Comparison of ENCODE assay signal across 8 mouse cellular contexts in genomic region chr10:80673690-80674089, GRCm38 (mm10). TPM values are rescaled to one million over a fixed set of nuclear protein-coding genes. Genes with fewer than 3 reads are reported as not detected.
A peak's percentile ranks its signal among the peaks of the same experiment; 100 is the strongest.
DNase-seq lines count a peak whose midpoint lies in the region; ATAC-seq and TF ChIP-seq lines count a peak whose summit lies in the region.

No protein-coding gene starts in this region.

- no peaks in the 10 kb centered on the region for H3K9me3 ChIP-seq in kidney, postnatal 0 days (replicated peaks; ENCODE audit: low read length)
- H3K9me3 ChIP-seq in embryonic facial prominence, embryonic 13.5 days: no peaks in the 10 kb centered on the region
- no peaks in the 10 kb centered on the region for H3K9me3 ChIP-seq in intestine, embryonic 14.5 days (ENCODE audit: control insufficient read depth, low read length)
- H3K9me3 ChIP-seq in midbrain, postnatal 0 days (ENCODE audit: low read length): no peaks in the 10 kb centered on the region

- peak overlapping the region; percentile 98; the same call in 1 of the 2 replicates for H3K4me3 ChIP-seq in kidney, postnatal 0 days (replicated peaks; ENCODE audit: low read depth, low read length)
- H3K4me3 ChIP-seq in embryonic facial prominence, embryonic 13.5 days: peak overlapping the region; percentile 71
- no peak overlapping the region for H3K4me3 ChIP-seq in intestine, embryonic 14.5 days (ENCODE audit: low read depth, low read length)
- H3K4me3 ChIP-seq in midbrain, postnatal 0 days (ENCODE audit: low read depth, low read length): no peak overlapping the region

- H3K4me2 ChIP-seq in kidney, postnatal 0 days (ENCODE audit: low read length): peak overlapping the region; percentile 90
- peak overlapping the region; percentile 91 for H3K4me2 ChIP-seq in embryonic facial prominence, embryonic 13.5 days
- peak overlapping the region; percentile 89; the same call in 1 of the 2 replicates for H3K4me2 ChIP-seq in intestine, embryonic 14.5 days (ENCODE audit: low read length)
- peak overlapping the region; percentile 88 for H3K4me2 ChIP-seq in midbrain, postnatal 0 days (ENCODE audit: low read depth, low read length, poor library complexity, severe bottlenecking)

- 80% methylated on average over 3 of the region's 3 CpGs for WGBS in kidney, postnatal 0 days
- WGBS in embryonic facial prominence, embryonic 13.5 days: 91% methylated on average over 3 of the region's 3 CpGs
- WGBS in intestine, embryonic 14.5 days: 76% methylated on average over 3 of the region's 3 CpGs
- WGBS in midbrain, postnatal 0 days: 94% methylated on average over 3 of the region's 3 CpGs

- peaks cover 48% of the 10 kb centered on the region for H3K4me1 ChIP-seq in kidney, postnatal 0 days (replicated peaks; ENCODE audit: insufficient read depth, low read length)
- peaks cover 52% of the 10 kb centered on the region for H3K4me1 ChIP-seq in embryonic facial prominence, embryonic 13.5 days
- H3K4me1 ChIP-seq in intestine, embryonic 14.5 days (replicated peaks; ENCODE audit: control insufficient read depth, insufficient read depth, low read length): peaks cover 39% of the 10 kb centered on the region
- H3K4me1 ChIP-seq in midbrain, postnatal 0 days (ENCODE audit: insufficient read depth, low read length): peaks cover 22% of the 10 kb centered on the region

- H3K27me3 ChIP-seq in kidney, postnatal 0 days (ENCODE audit: insufficient read depth, low read length): no peaks in the 10 kb centered on the region
- no peaks in the 10 kb centered on the region for H3K27me3 ChIP-seq in embryonic facial prominence, embryonic 13.5 days
- H3K27me3 ChIP-seq in intestine, embryonic 14.5 days (replicated peaks; ENCODE audit: control insufficient read depth, insufficient read depth, low read length): no peaks in the 10 kb centered on the region
- no peaks in the 10 kb centered on the region for H3K27me3 ChIP-seq in midbrain, postnatal 0 days (ENCODE audit: insufficient read depth, low read length)

- H3K9ac ChIP-seq in kidney, postnatal 0 days (ENCODE audit: low read depth, low read length): peak overlapping the region; percentile 98
- peak overlapping the region; percentile 94 for H3K9ac ChIP-seq in embryonic facial prominence, embryonic 13.5 days
- no peak overlapping the region for H3K9ac ChIP-seq in intestine, embryonic 14.5 days (ENCODE audit: low read length)
- peak overlapping the region; percentile 98; the same call in 1 of the 2 replicates for H3K9ac ChIP-seq in midbrain, postnatal 0 days (replicated peaks; ENCODE audit: low read length, poor library complexity, severe bottlenecking)

- H3K36me3 ChIP-seq in kidney, postnatal 0 days (ENCODE audit: insufficient read depth, low read length): peaks cover 40% of the 10 kb centered on the region
- H3K36me3 ChIP-seq in embryonic facial prominence, embryonic 13.5 days: peaks cover 54% of the 10 kb centered on the region
- peaks cover 44% of the 10 kb centered on the region for H3K36me3 ChIP-seq in intestine, embryonic 14.5 days (ENCODE audit: control insufficient read depth, insufficient read depth, low read length)
- H3K36me3 ChIP-seq in midbrain, postnatal 0 days (ENCODE audit: insufficient read depth, low read length): peaks cover 38% of the 10 kb centered on the region

- peak overlapping the region; percentile 39 for H3K27ac ChIP-seq in kidney, postnatal 0 days
- no peak overlapping the region for H3K27ac ChIP-seq in embryonic facial prominence, embryonic 13.5 days
- H3K27ac ChIP-seq in intestine, embryonic 14.5 days (ENCODE audit: low read depth): no peak overlapping the region
- H3K27ac ChIP-seq in midbrain, postnatal 0 days (ENCODE audit: low read depth, low read length): no peak overlapping the region

- DNase-seq in kidney, postnatal 0 days (ENCODE audit: low spot score): no peak
- no peak for DNase-seq in kidney, postnatal 14 days
- no peak for DNase-seq in intestine, embryonic 14.5 days (ENCODE audit: low spot score)
- no peak for DNase-seq in midbrain, postnatal 0 days (ENCODE audit: low spot score)
- no peak for DNase-seq in spleen, postnatal 10 days (ENCODE audit: low spot score in 2 of 2)
- DNase-seq in frontal cortex, postnatal 25 days (ENCODE audit: low spot score in 2 of 2): no peak
- no peak for DNase-seq in cerebellum, postnatal 14 days

- no peak for ATAC-seq in kidney, postnatal 0 days (replicated peaks; ENCODE audit: low FRiP score, low read depth)
- ATAC-seq in embryonic facial prominence, embryonic 13.5 days (ENCODE audit: insufficient number of reproducible peaks, insufficient read depth, low FRiP score, low TSS enrichment, low read depth): no peak
- no peak for ATAC-seq in intestine, embryonic 14.5 days (replicated peaks; ENCODE audit: low FRiP score, low TSS enrichment, low read depth)
- ATAC-seq in midbrain, postnatal 0 days (ENCODE audit: low FRiP score): no peak

- no peak for TF ChIP-seq CTCF in kidney, postnatal 0 days (IDR thresholded peaks at IDR 0.05; ENCODE audit: low read depth)
- TF ChIP-seq CTCF in midbrain, postnatal 0 days (IDR thresholded peaks at IDR 0.05): no peak

RNA-seq across cellular contexts. Expression of gene Mknk2, which starts 4.2 kb away (rescaled TPM):
- polyA plus RNA-seq in kidney, postnatal 0 days (2015; fragmentation: Nextera tagmentation; extraction: Ambion mirVana): 75.8 and 85.5 TPM in 2 replicates
- polyA plus RNA-seq in embryonic facial prominence, embryonic 13.5 days (2015; fragmentation: Nextera tagmentation; extraction: Ambion mirVana): 78.3 and 86.3 TPM in 2 replicates
- 68.2 and 71.1 TPM in 2 replicates for polyA plus RNA-seq in intestine, embryonic 14.5 days (2014; fragmentation: Nextera tagmentation; extraction: Ambion mirVana)
- 74.6 and 74.7 TPM in 2 replicates for total RNA-seq in midbrain, postnatal 0 days (2014; rRNA removed)
- 35.3 and 36.0 TPM in 2 replicates for polyA plus RNA-seq in midbrain, postnatal 0 days (2015; fragmentation: Nextera tagmentation; extraction: Ambion mirVana)

RNA-seq across cellular contexts. Expression of gene Btbd2, which starts 16.8 kb away (rescaled TPM):
- 62.7 and 64.5 TPM in 2 replicates for polyA plus RNA-seq in kidney, postnatal 0 days (2015; fragmentation: Nextera tagmentation; extraction: Ambion mirVana)
- 76.8 and 82.4 TPM in 2 replicates for polyA plus RNA-seq in embryonic facial prominence, embryonic 13.5 days (2015; fragmentation: Nextera tagmentation; extraction: Ambion mirVana)
- 55.8 and 73.1 TPM in 2 replicates for polyA plus RNA-seq in intestine, embryonic 14.5 days (2014; fragmentation: Nextera tagmentation; extraction: Ambion mirVana)
- total RNA-seq in midbrain, postnatal 0 days (2014; rRNA removed): 168 and 215 TPM in 2 replicates
- 71.6 and 80.4 TPM in 2 replicates for polyA plus RNA-seq in midbrain, postnatal 0 days (2015; fragmentation: Nextera tagmentation; extraction: Ambion mirVana)

RNA-seq across cellular contexts. Expression of gene Mob3a, which starts 28.1 kb away (rescaled TPM):
- 22.3 and 26.7 TPM in 2 replicates for polyA plus RNA-seq in kidney, postnatal 0 days (2015; fragmentation: Nextera tagmentation; extraction: Ambion mirVana)
- polyA plus RNA-seq in embryonic facial prominence, embryonic 13.5 days (2015; fragmentation: Nextera tagmentation; extraction: Ambion mirVana): 45.8 and 46.3 TPM in 2 replicates
- 38.6 and 47.1 TPM in 2 replicates for polyA plus RNA-seq in intestine, embryonic 14.5 days (2014; fragmentation: Nextera tagmentation; extraction: Ambion mirVana)
- total RNA-seq in midbrain, postnatal 0 days (2014; rRNA removed): 66.6 and 75.1 TPM in 2 replicates
- polyA plus RNA-seq in midbrain, postnatal 0 days (2015; fragmentation: Nextera tagmentation; extraction: Ambion mirVana): 44.9 and 48.5 TPM in 2 replicates

RNA-seq across cellular contexts. Expression of gene Izumo4, which starts 28.3 kb away (rescaled TPM):
- polyA plus RNA-seq in kidney, postnatal 0 days (2015; fragmentation: Nextera tagmentation; extraction: Ambion mirVana): 22.4 and 24.5 TPM in 2 replicates
- polyA plus RNA-seq in embryonic facial prominence, embryonic 13.5 days (2015; fragmentation: Nextera tagmentation; extraction: Ambion mirVana): 24.0 and 29.2 TPM in 2 replicates
- polyA plus RNA-seq in intestine, embryonic 14.5 days (2014; fragmentation: Nextera tagmentation; extraction: Ambion mirVana): 15.5 and 15.9 TPM in 2 replicates
- 26.3 and 48.0 TPM in 2 replicates for total RNA-seq in midbrain, postnatal 0 days (2014; rRNA removed)
- 44.0 and 47.4 TPM in 2 replicates for polyA plus RNA-seq in midbrain, postnatal 0 days (2015; fragmentation: Nextera tagmentation; extraction: Ambion mirVana)

RNA-seq across cellular contexts. Expression of gene Csnk1g2, which starts 51.1 kb away (rescaled TPM):
- 137 and 139 TPM in 2 replicates for polyA plus RNA-seq in kidney, postnatal 0 days (2015; fragmentation: Nextera tagmentation; extraction: Ambion mirVana)
- polyA plus RNA-seq in embryonic facial prominence, embryonic 13.5 days (2015; fragmentation: Nextera tagmentation; extraction: Ambion mirVana): 131 and 169 TPM in 2 replicates
- polyA plus RNA-seq in intestine, embryonic 14.5 days (2014; fragmentation: Nextera tagmentation; extraction: Ambion mirVana): 66.5 and 116 TPM in 2 replicates
- 124 and 146 TPM in 2 replicates for total RNA-seq in midbrain, postnatal 0 days (2014; rRNA removed)
- 90.5 and 93.3 TPM in 2 replicates for polyA plus RNA-seq in midbrain, postnatal 0 days (2015; fragmentation: Nextera tagmentation; extraction: Ambion mirVana)

Comparison
In these comparisons a context has a peak if more than half of its experiments do, and no peak if none do; other contexts are left out.
1. H3K4me3 ChIP-seq: peak in kidney, postnatal 0 days (single experiment) and embryonic facial prominence, embryonic 13.5 days (single experiment); none in intestine, embryonic 14.5 days (single experiment) and midbrain, postnatal 0 days (single experiment).
2. Peak in every context shown above with its lines, with median percentiles within 50 percentile points of each other: H3K4me2 ChIP-seq.